Mouse (Mus musculus): ENCODE results near the gene Olfr643. TPM values are rescaled to one million over a fixed set of nuclear protein-coding genes. Genes with fewer than 3 reads are reported as not detected.
"Not testable (repeated sequence)": the region's sequence is repeated elsewhere in the genome, so short reads cannot be mapped to it uniquely, and the experiment has no call there.

Gene Olfr643
- polyA plus RNA-seq, 1 experiment, result not detected

DNA sequence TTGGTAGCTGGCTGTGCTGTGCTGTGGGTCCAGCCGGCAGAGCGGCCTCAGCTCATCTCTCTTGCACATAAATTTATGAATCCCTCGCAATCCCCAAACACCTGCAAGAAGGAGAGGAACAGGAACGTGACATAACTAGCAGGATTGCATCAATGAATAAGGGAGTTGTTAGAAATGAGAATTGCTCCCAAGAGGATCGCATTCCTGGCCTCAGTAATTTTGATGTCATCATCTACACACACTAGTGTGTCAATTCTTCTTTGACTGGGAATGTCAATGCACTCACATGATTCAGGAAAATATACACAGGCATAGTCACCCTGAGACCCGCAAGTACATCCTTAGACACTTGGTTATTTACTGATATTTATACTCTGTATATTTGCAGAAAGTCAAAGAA is 111.7 kb downstream of the Olfr643 start, which contains the start of gene Olfr640:
Gene Olfr640, minus strand, starts transcription at position 101 of the 400 bp plus-strand sequence.
- Histone ChIP-seq H3K27ac (ENCODE audit: insufficient read depth, low read length) (no peak within 1 kb of the TSS), H3K4me3 (ENCODE audit: insufficient read depth, low read length) (no peak within 1 kb of the TSS), H3K4me1 (ENCODE audit: control insufficient read depth, insufficient read depth, low read length) (no peaks in the 10 kb centered on the region)
- TF ChIP-seq POLR2A (IDR thresholded peaks at IDR 0.05; ENCODE audit: low read depth, low read length), result no peak
- TF ChIP-seq CTCF (IDR thresholded peaks at IDR 0.05; ENCODE audit: borderline replicate concordance, insufficient read depth, low read length), result no peak

GRCm38 (mm10) chr7:104021651-104022050 is 115.6 kb downstream of the Olfr643 start:
- no peaks in the 10 kb centered on the region for H3K4me1 ChIP-seq (ENCODE audit: control insufficient read depth, insufficient read depth, low read length)
- no peak overlapping the region for H3K4me3 ChIP-seq (ENCODE audit: insufficient read depth, low read length)
- TF ChIP-seq CTCF (IDR thresholded peaks at IDR 0.05; ENCODE audit: borderline replicate concordance, insufficient read depth, low read length), result no peak
- TF ChIP-seq POLR2A (IDR thresholded peaks at IDR 0.05; ENCODE audit: low read depth, low read length), result no peak
- no peak overlapping the region for H3K27ac ChIP-seq (ENCODE audit: insufficient read depth, low read length)

DNA sequence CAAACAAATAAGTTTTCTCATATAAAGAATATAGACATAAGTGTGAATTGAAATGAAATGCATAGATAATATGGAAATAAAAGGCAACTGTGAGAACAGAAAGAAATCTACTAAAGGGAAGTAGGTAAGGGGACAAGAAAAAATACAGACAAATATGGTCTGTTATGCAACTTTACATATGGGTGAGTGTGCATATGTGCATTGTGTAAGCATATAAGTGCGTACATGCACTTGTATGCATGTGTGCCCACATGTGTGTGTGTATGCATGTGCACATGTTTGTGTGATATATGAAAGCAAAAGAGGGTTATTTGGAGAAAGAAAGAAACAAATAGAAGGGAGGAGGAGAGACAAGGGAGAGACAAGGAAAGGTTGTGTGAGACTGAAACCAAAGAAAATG is 118.3 kb downstream of the Olfr643 start:
- TF ChIP-seq POLR2A (IDR thresholded peaks at IDR 0.05; ENCODE audit: low read depth, low read length) (no peak), CTCF (IDR thresholded peaks at IDR 0.05; ENCODE audit: borderline replicate concordance, insufficient read depth, low read length) (no peak)
- H3K4me3 ChIP-seq (ENCODE audit: insufficient read depth, low read length), result no peak overlapping the region
- H3K27ac ChIP-seq (ENCODE audit: insufficient read depth, low read length), result no peak overlapping the region
- no peaks in the 10 kb centered on the region for H3K4me1 ChIP-seq (ENCODE audit: control insufficient read depth, insufficient read depth, low read length)

DNA sequence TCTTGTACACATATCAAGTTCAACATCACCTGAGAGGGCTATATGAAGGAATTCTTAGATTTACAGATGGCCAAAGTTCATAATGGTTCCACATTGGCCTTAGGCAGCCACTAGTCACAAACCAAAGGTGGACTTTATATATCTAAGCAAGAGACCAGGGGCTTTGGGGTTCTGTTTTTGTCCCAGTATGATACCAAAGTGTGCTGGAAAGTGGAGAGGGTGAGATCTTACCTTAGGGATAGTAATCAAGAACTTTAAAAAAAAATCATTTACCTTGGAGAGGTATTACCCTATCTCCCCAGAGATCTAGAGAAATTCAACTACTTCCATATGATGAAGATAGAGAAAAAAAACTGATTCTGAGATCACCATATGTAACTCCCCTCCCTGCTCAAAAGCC is 120.0 kb downstream of the Olfr643 start, which contains the start of gene Olfr639:
Gene Olfr639, minus strand, starts transcription at position 101 of the 400 bp plus-strand sequence.
- Histone ChIP-seq H3K4me1 (ENCODE audit: control insufficient read depth, insufficient read depth, low read length) (no peaks in the 10 kb centered on the region), H3K27ac (ENCODE audit: insufficient read depth, low read length) (no peak within 1 kb of the TSS), H3K4me3 (ENCODE audit: insufficient read depth, low read length) (no peak within 1 kb of the TSS)
- TF ChIP-seq POLR2A (IDR thresholded peaks at IDR 0.05; ENCODE audit: low read depth, low read length) (no peak), CTCF (IDR thresholded peaks at IDR 0.05; ENCODE audit: borderline replicate concordance, insufficient read depth, low read length) (no peak)

- Histone ChIP-seq H3K4me3 (ENCODE audit: insufficient read depth, low read length) (no peak overlapping the region), H3K4me1 (ENCODE audit: control insufficient read depth, insufficient read depth, low read length) (no peaks in the 10 kb centered on the region), H3K27ac (ENCODE audit: insufficient read depth, low read length) (no peak overlapping the region)
- no peak for TF ChIP-seq CTCF (IDR thresholded peaks at IDR 0.05; ENCODE audit: borderline replicate concordance, insufficient read depth, low read length)
- TF ChIP-seq POLR2A (IDR thresholded peaks at IDR 0.05; ENCODE audit: low read depth, low read length), result no peak
Observed at GRCm38 (mm10) chr7:103999124-103999523, 138.1 kb downstream of the Olfr643 start.

GRCm38 (mm10) chr7:103998446-103998845 is 138.8 kb downstream of the Olfr643 start, which contains the start of gene Olfr638:
Gene Olfr638, plus strand, starts transcription at chr7:103998746.
- H3K4me3 ChIP-seq (ENCODE audit: insufficient read depth, low read length), result no peak within 1 kb of the TSS
- H3K4me1 ChIP-seq (ENCODE audit: control insufficient read depth, insufficient read depth, low read length), result no peaks in the 10 kb centered on the region
- H3K27ac ChIP-seq (ENCODE audit: insufficient read depth, low read length), result no peak within 1 kb of the TSS
- TF ChIP-seq CTCF (IDR thresholded peaks at IDR 0.05; ENCODE audit: borderline replicate concordance, insufficient read depth, low read length), result no peak
- TF ChIP-seq POLR2A (IDR thresholded peaks at IDR 0.05; ENCODE audit: low read depth, low read length), result no peak

GRCm38 (mm10) chr7:103971782-103972181 is 165.4 kb downstream of the Olfr643 start:
- no peaks in the 10 kb centered on the region for H3K4me1 ChIP-seq (ENCODE audit: control insufficient read depth, insufficient read depth, low read length)
- H3K27ac ChIP-seq (ENCODE audit: insufficient read depth, low read length), result no peak overlapping the region
- H3K4me3 ChIP-seq (ENCODE audit: insufficient read depth, low read length), result no peak overlapping the region
- TF ChIP-seq POLR2A (IDR thresholded peaks at IDR 0.05; ENCODE audit: low read depth, low read length), result no peak

DNA sequence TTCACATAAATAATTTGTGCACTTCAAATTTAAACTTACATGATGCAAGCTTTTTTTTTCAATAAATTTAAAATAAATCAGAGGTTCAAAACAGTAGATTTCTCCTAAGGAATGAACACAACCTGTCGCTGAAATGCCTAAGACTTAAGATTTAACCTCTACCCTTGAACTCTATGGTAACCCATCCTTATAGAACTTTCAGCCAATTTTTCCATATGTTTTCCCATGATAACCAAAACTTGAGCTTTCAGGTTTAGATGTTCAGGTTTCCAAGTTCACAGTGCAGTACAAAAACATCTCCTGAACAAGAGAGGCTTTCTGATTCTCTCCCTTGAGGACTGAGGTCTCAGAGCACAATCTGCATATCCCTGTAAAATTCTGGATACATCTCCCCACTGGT is 166.4 kb downstream of the Olfr643 start, which contains the start of gene Olfr635:
Gene Olfr635, plus strand, starts transcription at position 301 of the 400 bp plus-strand sequence.
- Histone ChIP-seq H3K4me1 (ENCODE audit: control insufficient read depth, insufficient read depth, low read length) (no peaks in the 10 kb centered on the region), H3K4me3 (ENCODE audit: insufficient read depth, low read length) (no peak within 1 kb of the TSS), H3K27ac (ENCODE audit: insufficient read depth, low read length) (no peak within 1 kb of the TSS)
- no peak for TF ChIP-seq POLR2A (IDR thresholded peaks at IDR 0.05; ENCODE audit: low read depth, low read length)
- TF ChIP-seq CTCF (IDR thresholded peaks at IDR 0.05; ENCODE audit: borderline replicate concordance, insufficient read depth, low read length), result no peak

GRCm38 (mm10) chr7:103966873-103967272 is 170.3 kb downstream of the Olfr643 start:
- H3K27ac ChIP-seq (ENCODE audit: insufficient read depth, low read length); H3K4me3 ChIP-seq (ENCODE audit: insufficient read depth, low read length); H3K4me1 ChIP-seq (ENCODE audit: control insufficient read depth, insufficient read depth, low read length): not testable (repeated sequence)

Other genes with a start within 250 kb of the Olfr643 start
- gene Olfr64, start 242.9 kb downstream of the Olfr643 start, polyA plus RNA-seq (2011; ENCODE audit: insufficient read length, low read depth, missing spikeins), result not detected in 2 replicates
- gene Olfr65, start 233.9 kb downstream of the Olfr643 start, polyA plus RNA-seq (2011; ENCODE audit: insufficient read length, low read depth, missing spikeins), result not detected in 2 replicates
- not detected in 2 replicates for gene Olfr631, start 208.6 kb downstream of the Olfr643 start, polyA plus RNA-seq (2011; ENCODE audit: insufficient read length, low read depth, missing spikeins)
- gene Olfr632, start 203.1 kb downstream of the Olfr643 start, polyA plus RNA-seq (2011; ENCODE audit: insufficient read length, low read depth, missing spikeins), result not detected in 2 replicates
- gene Olfr633, start 193.0 kb downstream of the Olfr643 start, polyA plus RNA-seq (2011; ENCODE audit: insufficient read length, low read depth, missing spikeins), result not detected in 2 replicates
- gene Olfr635, start 166.3 kb downstream of the Olfr643 start, polyA plus RNA-seq (2011; ENCODE audit: insufficient read length, low read depth, missing spikeins), result not detected in 2 replicates
- gene Olfr638, start 138.7 kb downstream of the Olfr643 start, polyA plus RNA-seq (2011; ENCODE audit: insufficient read length, low read depth, missing spikeins), result not detected in 2 replicates
- not detected in 2 replicates for gene Olfr639, start 120.1 kb downstream of the Olfr643 start, polyA plus RNA-seq (2011; ENCODE audit: insufficient read length, low read depth, missing spikeins)
- not detected in 2 replicates for gene Olfr640, start 111.8 kb downstream of the Olfr643 start, polyA plus RNA-seq (2011; ENCODE audit: insufficient read length, low read depth, missing spikeins)
- not detected in 2 replicates for gene Olfr641, start 102.0 kb downstream of the Olfr643 start, polyA plus RNA-seq (2011; ENCODE audit: insufficient read length, low read depth, missing spikeins)
- not detected in 2 replicates for gene Olfr642, start 84.7 kb downstream of the Olfr643 start, polyA plus RNA-seq (2011; ENCODE audit: insufficient read length, low read depth, missing spikeins)
- not detected in 2 replicates for gene 4930516K23Rik, start 76.0 kb downstream of the Olfr643 start, polyA plus RNA-seq (2011; ENCODE audit: insufficient read length, low read depth, missing spikeins)
- gene Olfr644, start 65.5 kb downstream of the Olfr643 start, polyA plus RNA-seq (2011; ENCODE audit: insufficient read length, low read depth, missing spikeins), result not detected in 2 replicates
- gene Olfr645, start 51.9 kb downstream of the Olfr643 start, polyA plus RNA-seq (2011; ENCODE audit: insufficient read length, low read depth, missing spikeins), result not detected in 2 replicates
- not detected in 2 replicates for gene Olfr646, start 32.5 kb downstream of the Olfr643 start, polyA plus RNA-seq (2011; ENCODE audit: insufficient read length, low read depth, missing spikeins)
- not detected in 2 replicates for gene Ubqln5, start 7.6 kb downstream of the Olfr643 start, polyA plus RNA-seq (2011; ENCODE audit: insufficient read length, low read depth, missing spikeins)
- gene Ubqln3, start 5.9 kb upstream of the Olfr643 start, polyA plus RNA-seq (2011; ENCODE audit: insufficient read length, low read depth, missing spikeins), result not detected in 2 replicates
- not detected in 2 replicates for gene Ubqlnl, start 13.2 kb upstream of the Olfr643 start, polyA plus RNA-seq (2011; ENCODE audit: insufficient read length, low read depth, missing spikeins)
- gene Olfm5, start 27.4 kb upstream of the Olfr643 start, polyA plus RNA-seq (2011; ENCODE audit: insufficient read length, low read depth, missing spikeins), result not detected in 2 replicates
- gene Olfr648, start 46.0 kb upstream of the Olfr643 start, polyA plus RNA-seq (2011; ENCODE audit: insufficient read length, low read depth, missing spikeins), result not detected in 2 replicates
- not detected in 2 replicates for gene Olfr649, start 58.6 kb upstream of the Olfr643 start, polyA plus RNA-seq (2011; ENCODE audit: insufficient read length, low read depth, missing spikeins)
- 0.67 and 1.4 TPM in 2 replicates for gene Trim6, start 81.4 kb upstream of the Olfr643 start, polyA plus RNA-seq (2011; ENCODE audit: insufficient read length, low read depth, missing spikeins)
- gene Trim34a, start 107.1 kb upstream of the Olfr643 start, polyA plus RNA-seq (2011; ENCODE audit: insufficient read length, low read depth, missing spikeins), result 4.9 and 5.8 TPM in 2 replicates
- 2.1 and 2.4 TPM in 2 replicates for gene Trim5, start 150.7 kb upstream of the Olfr643 start, polyA plus RNA-seq (2011; ENCODE audit: insufficient read length, low read depth, missing spikeins)
- gene Trim12a, start 178.1 kb upstream of the Olfr643 start, polyA plus RNA-seq (2011; ENCODE audit: insufficient read length, low read depth, missing spikeins), result 21.7 and 23.2 TPM in 2 replicates
- not detected in 2 replicates for gene Trim34b, start 192.1 kb upstream of the Olfr643 start, polyA plus RNA-seq (2011; ENCODE audit: insufficient read length, low read depth, missing spikeins)
- 16.1 and 17.2 TPM in 2 replicates for gene Trim12c, start 216.0 kb upstream of the Olfr643 start, polyA plus RNA-seq (2011; ENCODE audit: insufficient read length, low read depth, missing spikeins)
- gene Trim30b, start 232.5 kb upstream of the Olfr643 start, polyA plus RNA-seq (2011; ENCODE audit: insufficient read length, low read depth, missing spikeins), result not detected in 2 replicates

Data from embryonic fibroblast, embryonic 13.5 days (primary cell).